Mouse (Mus musculus) heart, embryonic 11.5 days (tissue): Measurements from ENCODE around the gene Gm38655. TPM values are rescaled to one million over a fixed set of nuclear protein-coding genes. Genes with fewer than 3 reads are reported as not detected.
"Not testable (repeated sequence)": the region's sequence is repeated elsewhere in the genome, so short reads cannot be mapped to it uniquely, and the experiment has no call there.

Experiments used
- ATAC-seq: fragments of 200-750 bp; cut with Nextera tagmentation; replicated peaks from 2 replicates; pipeline ENCODE4 v1.8.0; 2017; ENCODE audit warnings: moderate library complexity; ENCODE audit not compliant: insufficient number of reproducible peaks, low FRiP score, low TSS enrichment
- H3K27ac ChIP-seq: fragments of 300-500 bp; sonication (generic); 2 replicates; pipeline ENCODE4 v1.5.1; 2014; ENCODE audit warnings: mild to moderate bottlenecking, low read depth, low read length
- H3K27me3 ChIP-seq: fragments of 300-500 bp; sonication (generic); 2 replicates; pipeline ENCODE4 v1.6.1; 2014; ENCODE audit warnings: mild to moderate bottlenecking, low read length, mixed read lengths; ENCODE audit not compliant: control insufficient read depth, insufficient read depth
- H3K36me3 ChIP-seq: fragments of 300-500 bp; sonication (generic); 2 replicates; pipeline ENCODE4 v1.6.1; 2014; ENCODE audit warnings: mild to moderate bottlenecking, low read length, moderate library complexity, mixed read lengths; ENCODE audit not compliant: control insufficient read depth, insufficient read depth
- H3K4me1 ChIP-seq: fragments of 300-500 bp; sonication (generic); 2 replicates; pipeline ENCODE4 v1.6.1; 2014; ENCODE audit warnings: low read length; ENCODE audit not compliant: control insufficient read depth, insufficient read depth
- H3K4me2 ChIP-seq: fragments of 300-500 bp; sonication (generic); 2 replicates; pipeline ENCODE4 v1.6.1; 2014; ENCODE audit warnings: mild to moderate bottlenecking, moderate library complexity
- H3K4me3 ChIP-seq: fragments of 300-500 bp; sonication (generic); 2 replicates; pipeline ENCODE4 v1.5.1; 2014; ENCODE audit warnings: low read depth, low read length
- H3K9ac ChIP-seq: fragments of 300-500 bp; sonication (generic); 2 replicates; pipeline ENCODE4 v1.6.1; 2014; ENCODE audit warnings: mild to moderate bottlenecking, low read depth, low read length, moderate library complexity
- H3K9me3 ChIP-seq: fragments of 300-500 bp; sonication (generic); replicated peaks from 2 replicates; pipeline ENCODE4 v1.6.1; 2016; ENCODE audit warnings: low read length; ENCODE audit not compliant: control insufficient read depth
- whole genome bisulfite sequencing: fragments of 180-500 bp; shearing (Covaris S2); extraction: QIAGEN DNeasy Blood & Tissue Kit; methylation state at CpG from one replicate; pipeline ENCODE4 v1.1.7; 2014; ENCODE audit not compliant: insufficient replicate concordance; 5-methylcytosine and 5-hydroxymethylcytosine counted together
- polyA plus RNA-seq: library from polyadenylated mRNA; unstranded; fragments of >200 nt; fragmentation: Nextera tagmentation; extraction: Ambion mirVana; gene quantifications from 2 replicates; pipeline ENCODE4 v1.2.1, GENCODE M21; 2014

Gm38655 gene
- 0.17 TPM in 1 of 2 replicates, not detected in the other for polyA plus RNA-seq

DNA sequence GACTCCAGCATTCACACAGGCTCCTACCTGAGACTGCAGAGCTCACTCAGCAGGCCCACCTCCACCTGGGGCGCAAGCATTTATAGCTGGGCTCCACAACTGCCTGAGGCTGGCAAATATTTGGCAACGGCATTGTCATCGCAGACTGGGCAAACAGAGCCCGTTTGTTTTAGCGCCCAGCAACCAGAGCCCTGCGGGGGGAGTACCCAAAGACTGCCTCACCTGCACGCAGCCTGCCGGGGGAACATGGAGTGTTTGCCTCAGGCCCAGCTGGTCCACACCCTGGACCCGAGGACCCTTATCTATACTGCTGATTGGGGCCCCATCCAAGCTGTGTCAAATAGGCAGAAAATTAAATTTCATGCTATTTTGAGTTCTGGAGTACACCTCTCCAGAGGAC, at the start of gene Gm38655:
Gene Gm38655, minus strand, starts transcription at position 61 of the 400 bp plus-strand sequence.
- no peaks in the 10 kb centered on the region for H3K36me3 ChIP-seq
- H3K27ac ChIP-seq = no peak within 1 kb of the TSS
- H3K9ac ChIP-seq = no peak within 1 kb of the TSS
- no peak within 1 kb of the TSS for H3K4me2 ChIP-seq
- 60% methylated on average over 9 of the region's 9 CpGs for WGBS
- H3K4me3 ChIP-seq = no peak within 1 kb of the TSS
- ATAC-seq = no peak
- H3K27me3 ChIP-seq = 0 out of 2 replicates have a peak, but pooled peaks cover 3% of the 10 kb centered on the region
- peaks cover 3% of the 10 kb centered on the region; the same call in 1 of the 2 replicates for H3K4me1 ChIP-seq
- no peaks in the 10 kb centered on the region for H3K9me3 ChIP-seq

- H3K9me3 ChIP-seq = no peaks in the 10 kb centered on the region
- H3K27me3 ChIP-seq = no peaks in the 10 kb centered on the region
- WGBS = 77% methylated on average over 7 of the region's 7 CpGs
- H3K27ac ChIP-seq = 0 out of 2 replicates have a peak overlapping the region, but pooled peaks have one; percentile 35
- H3K4me3 ChIP-seq = no peak overlapping the region
- H3K4me1 ChIP-seq = peaks cover 3% of the 10 kb centered on the region
- H3K36me3 ChIP-seq = peaks cover 4% of the 10 kb centered on the region
- no peak overlapping the region for H3K9ac ChIP-seq
- no peak for ATAC-seq
- H3K4me2 ChIP-seq = peak overlapping the region; percentile 53
Observed at GRCm38 (mm10) chr17:25224586-25225222, 49.4 kb upstream of the Gm38655 start.

DNA sequence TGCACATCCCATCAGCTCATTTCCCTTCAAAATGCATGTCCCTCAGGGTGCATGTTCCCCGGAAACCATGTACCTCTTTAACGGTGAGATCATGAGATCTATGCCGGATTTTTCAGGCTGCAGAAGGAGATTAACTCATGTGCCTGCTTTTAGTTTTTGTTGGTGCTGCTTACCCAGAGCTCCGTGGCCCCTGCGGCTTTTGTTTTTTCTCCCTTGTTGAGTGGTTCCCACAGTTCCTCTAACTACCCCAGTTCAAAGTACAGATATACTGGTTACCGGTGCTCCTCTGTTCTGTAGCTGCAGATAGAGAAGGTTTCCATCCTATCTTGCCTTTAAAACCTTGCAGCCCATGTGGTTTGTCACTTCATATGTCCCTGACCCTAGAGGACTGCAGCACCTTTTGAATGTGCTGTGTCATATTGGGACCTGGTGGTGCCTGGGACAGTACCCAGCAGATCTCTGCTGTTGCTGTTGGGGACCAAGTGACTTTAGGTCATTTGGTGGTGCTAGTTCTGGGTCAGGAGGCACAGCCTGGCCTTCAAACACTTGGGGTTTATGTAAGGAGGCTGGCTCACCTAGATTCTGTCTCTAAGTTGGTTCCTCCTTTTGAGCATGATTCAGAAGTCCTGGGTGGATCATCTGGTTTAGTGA, 47.8 kb upstream of the Gm38655 start:
- H3K4me2 ChIP-seq = peak overlapping the region; percentile 89
- peak overlapping the region; percentile 80 for H3K27ac ChIP-seq
- ATAC-seq = no peak
- peaks cover 3% of the 10 kb centered on the region for H3K4me1 ChIP-seq
- 41% methylated on average over 6 of the region's 6 CpGs for WGBS
- H3K9ac ChIP-seq = peak overlapping the region; percentile 53
- H3K36me3 ChIP-seq = no peaks in the 10 kb centered on the region
- H3K27me3 ChIP-seq = no peaks in the 10 kb centered on the region
- H3K9me3 ChIP-seq = no peaks in the 10 kb centered on the region
- peak overlapping the region; percentile 52 for H3K4me3 ChIP-seq

DNA sequence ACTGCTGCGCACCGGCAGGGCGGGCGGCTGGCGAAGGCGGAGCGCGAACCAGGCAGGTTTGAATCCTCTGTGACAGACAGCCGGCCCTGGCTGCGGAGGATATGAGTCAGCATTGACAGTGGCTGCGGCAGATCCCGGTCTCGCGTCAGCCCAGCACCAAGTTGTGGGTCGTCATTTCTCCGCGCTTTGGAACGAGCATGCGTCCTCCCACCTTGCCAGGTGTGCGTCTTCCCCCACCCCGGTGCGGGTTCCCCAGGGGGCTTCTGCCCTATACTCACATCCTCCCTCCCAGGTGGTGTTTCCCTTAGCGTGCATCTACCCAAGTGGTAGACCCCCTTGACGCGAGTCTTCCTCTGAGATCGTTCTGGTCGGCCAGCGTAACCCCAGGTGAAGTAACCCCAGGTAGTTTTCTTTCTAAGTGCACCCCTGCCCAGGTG, 47.3 kb upstream of the Gm38655 start:
- H3K9me3 ChIP-seq, H3K4me1 ChIP-seq, H3K36me3 ChIP-seq, H3K27me3 ChIP-seq: not testable (repeated sequence)
- WGBS = 9% methylated on average over 20 of the region's 28 CpGs
- Histone ChIP-seq H3K4me3 (peak overlapping the region; percentile 52), H3K27ac (peak overlapping the region; percentile 80), H3K4me2 (peak overlapping the region; percentile 89), H3K9ac (peak overlapping the region; percentile 53)
- ATAC-seq = peak; percentile 82

DNA sequence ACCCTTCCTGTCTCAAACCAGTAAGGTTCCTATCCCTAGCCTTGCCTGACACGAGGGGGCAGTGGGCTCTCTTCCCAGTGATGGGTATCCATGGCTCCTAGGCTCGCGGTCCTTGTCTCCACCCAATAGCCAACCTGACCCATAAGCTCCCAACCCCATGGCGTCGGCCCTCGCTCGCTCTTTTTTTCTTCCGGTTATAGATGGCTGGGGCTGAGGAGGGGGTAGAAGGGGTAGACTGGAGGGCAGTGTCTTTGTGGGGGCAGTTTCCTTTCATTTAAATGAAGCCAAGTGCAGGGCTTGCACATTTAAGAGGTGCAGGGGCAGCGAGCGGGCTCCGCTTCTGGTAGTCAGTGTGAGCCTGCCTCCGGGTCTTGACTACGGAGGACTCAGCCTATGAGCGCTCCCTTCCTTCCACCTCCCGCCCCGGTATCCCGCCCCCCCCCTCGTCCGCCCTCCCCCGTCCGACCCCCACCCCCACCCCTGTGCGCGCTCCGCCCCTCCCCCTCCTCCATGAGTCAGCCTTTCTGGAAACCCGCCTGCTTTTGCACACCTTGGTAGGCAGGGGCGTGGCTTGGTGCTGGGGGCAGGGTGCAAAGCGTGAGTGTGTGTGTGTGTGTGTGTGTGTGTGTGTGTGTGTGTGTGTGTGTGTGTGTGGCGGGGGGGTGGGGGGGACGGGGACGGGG, 46.7 kb upstream of the Gm38655 start:
- WGBS = 1% methylated on average over 19 of the region's 30 CpGs
- peaks cover 3% of the 10 kb centered on the region for H3K4me1 ChIP-seq
- peak overlapping the region; percentile 68 for H3K27ac ChIP-seq
- no peaks in the 10 kb centered on the region for H3K27me3 ChIP-seq
- H3K9ac ChIP-seq = peak overlapping the region; percentile 66
- ATAC-seq = peak; percentile 80
- H3K36me3 ChIP-seq = no peaks in the 10 kb centered on the region
- H3K4me2 ChIP-seq = peak overlapping the region; percentile 89
- no peaks in the 10 kb centered on the region for H3K9me3 ChIP-seq
- peak overlapping the region; percentile 52 for H3K4me3 ChIP-seq

DNA sequence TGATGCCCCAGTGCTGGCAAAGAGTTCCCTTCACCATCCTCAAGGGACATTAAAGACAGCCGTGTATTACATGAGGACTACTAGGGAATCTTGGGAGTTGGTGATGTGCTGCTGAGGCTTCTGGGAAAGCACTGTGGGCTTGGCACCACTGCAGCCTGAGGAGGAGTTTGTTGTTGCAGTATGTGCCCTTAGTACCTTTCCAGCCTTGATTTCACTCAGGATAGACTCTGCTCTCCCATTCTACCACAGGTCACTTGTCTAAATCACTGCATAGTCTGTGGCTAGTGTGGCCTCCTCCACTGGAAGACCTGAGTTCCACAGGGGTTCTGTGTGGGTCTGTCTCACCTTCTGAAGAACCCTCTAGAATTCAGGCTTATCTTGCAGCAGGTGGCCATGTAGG, 45.5 kb upstream of the Gm38655 start:
- Histone ChIP-seq H3K4me2 (no peak overlapping the region; the same call in 1 of the 2 replicates), H3K27ac (no peak overlapping the region), H3K4me3 (no peak overlapping the region), H3K9ac (no peak overlapping the region), H3K4me1 (peaks cover 3% of the 10 kb centered on the region), H3K36me3 (peaks cover 2% of the 10 kb centered on the region; the same call in 1 of the 2 replicates), H3K9me3 (no peaks in the 10 kb centered on the region), H3K27me3 (no peaks in the 10 kb centered on the region)
- WGBS = 67% methylated on average over 1 of the region's 1 CpGs
- ATAC-seq = no peak

DNA sequence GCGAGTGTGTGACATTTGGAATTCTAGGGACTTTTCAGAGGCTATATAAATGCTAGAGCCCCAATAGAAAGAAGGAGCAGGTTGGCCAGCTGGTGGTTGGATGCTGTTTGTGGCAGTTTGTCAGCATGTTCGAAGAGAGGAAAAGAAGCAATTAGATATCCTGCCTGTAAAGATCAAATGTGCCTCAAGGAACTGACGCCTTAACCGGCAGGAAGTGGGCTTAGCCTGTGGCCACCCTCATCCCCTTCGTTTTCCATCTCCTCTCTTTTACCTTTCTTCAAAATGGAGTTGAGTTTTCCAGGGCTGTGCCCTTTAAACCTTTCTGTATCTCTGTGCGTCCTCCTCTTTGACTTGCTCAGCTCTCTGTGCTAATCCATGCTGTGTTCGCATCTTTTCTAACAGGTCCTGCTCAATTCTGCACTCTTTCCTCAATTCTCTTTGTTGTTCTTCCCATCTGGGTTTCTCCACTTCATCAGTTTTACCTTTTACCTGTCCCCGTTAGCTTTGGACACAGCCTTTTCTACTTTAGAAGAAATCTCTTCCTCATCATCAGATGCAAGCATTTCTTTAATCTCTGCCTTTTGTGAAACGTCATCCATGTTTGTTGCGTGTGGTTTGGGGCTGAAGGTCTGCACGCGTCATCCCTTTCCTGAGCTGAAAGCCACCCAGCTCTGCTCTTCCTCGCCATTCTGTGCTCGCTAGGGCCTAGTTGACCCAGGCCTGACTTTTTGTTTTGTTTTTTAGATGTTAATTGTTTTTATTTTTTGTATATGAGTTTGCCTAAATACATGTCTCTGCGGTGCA, 44.4 kb upstream of the Gm38655 start:
- Histone ChIP-seq H3K4me3 (no peak overlapping the region), H3K9me3 (no peaks in the 10 kb centered on the region), H3K27me3 (no peaks in the 10 kb centered on the region), H3K4me2 (no peak overlapping the region), H3K9ac (no peak overlapping the region), H3K4me1 (peaks cover 3% of the 10 kb centered on the region), H3K36me3 (peaks cover 2% of the 10 kb centered on the region; the same call in 1 of the 2 replicates), H3K27ac (no peak overlapping the region)
- WGBS = 90% methylated on average over 15 of the region's 15 CpGs
- no peak for ATAC-seq

GRCm38 (mm10) chr17:25218967-25219366, 43.7 kb upstream of the Gm38655 start:
- Histone ChIP-seq H3K36me3 (peaks cover 5% of the 10 kb centered on the region; the same call in 1 of the 2 replicates), H3K4me2 (no peak overlapping the region)
- WGBS = 80% methylated on average over 9 of the region's 9 CpGs

More at GRCm38 (mm10) chr17:25218967-25219366, 43.7 kb upstream of the Gm38655 start:
- H3K9me3 ChIP-seq = no peaks in the 10 kb centered on the region
- no peaks in the 10 kb centered on the region for H3K27me3 ChIP-seq
- H3K4me1 ChIP-seq = peaks cover 3% of the 10 kb centered on the region
- ATAC-seq = no peak
- H3K4me3 ChIP-seq = no peak overlapping the region
- no peak overlapping the region for H3K27ac ChIP-seq
- H3K9ac ChIP-seq = no peak overlapping the region
